In the genomic region with DNA sequence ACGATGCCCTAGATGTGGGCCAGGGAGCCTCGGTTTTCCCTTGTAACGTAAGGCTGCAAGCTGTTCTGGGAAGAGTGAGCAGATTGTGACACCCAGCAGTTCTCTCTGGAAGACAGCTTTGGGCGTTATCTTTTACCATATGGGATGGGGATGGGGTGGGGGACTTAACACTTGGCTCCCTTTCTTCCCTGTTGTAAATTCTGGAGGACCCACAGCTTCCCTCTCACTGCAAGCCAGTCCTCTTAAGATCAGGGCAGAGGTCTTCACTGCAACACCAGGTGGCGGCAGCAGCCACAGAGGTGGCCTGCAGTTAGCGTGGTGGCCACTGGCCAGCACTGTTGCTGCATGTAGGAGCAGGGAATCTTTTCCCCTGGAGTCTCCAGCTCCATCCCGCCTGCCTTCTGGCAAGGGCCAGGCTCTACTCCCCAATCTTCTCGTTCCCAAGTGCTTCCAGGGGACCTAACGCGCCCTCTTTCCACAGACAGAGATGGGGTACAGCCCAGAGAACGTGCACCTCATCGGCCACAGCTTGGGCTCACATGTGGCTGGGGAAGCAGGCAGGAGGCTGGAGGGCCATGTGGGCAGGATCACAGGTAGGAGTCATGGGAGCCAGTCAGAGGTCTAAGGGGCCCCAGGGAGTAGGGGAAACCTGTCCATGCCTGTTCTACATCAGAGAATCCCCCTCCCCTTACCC, we compare ENCODE assay signal across 9 mouse cellular contexts. TPM values are rescaled to one million over a fixed set of nuclear protein-coding genes. Genes with fewer than 3 reads are reported as not detected.
DNase-seq lines count a peak whose midpoint lies in the region; ATAC-seq lines count a peak whose summit lies in the region.
"Had no signal": no experiment of that assay in that cellular context is flagged by ENCODE, and none has a peak within 500 bp of the region (broad histone marks: within the 10 kb centered on the region; RNA-seq: fewer than 3 reads in every experiment).

No protein-coding gene starts in this region.

- H3K4me3 ChIP-seq in embryonic facial prominence, embryonic 12.5 days, result no peak overlapping the region
- peak overlapping the region; percentile 24; the same call in 1 of the 2 replicates for H3K4me3 ChIP-seq in heart, embryonic 10.5 days
- no peak overlapping the region for H3K4me3 ChIP-seq in kidney, embryonic 14.5 days (ENCODE audit: low read length)
- no peak overlapping the region for H3K4me3 ChIP-seq in limb, embryonic 12.5 days (replicated peaks)
- no peak overlapping the region for H3K4me3 ChIP-seq in midbrain, embryonic 16.5 days (ENCODE audit: low read depth, low read length)

- no peaks in the 10 kb centered on the region for H3K36me3 ChIP-seq in embryonic facial prominence, embryonic 12.5 days
- no peaks in the 10 kb centered on the region for H3K36me3 ChIP-seq in heart, embryonic 10.5 days
- H3K36me3 ChIP-seq in kidney, embryonic 14.5 days (ENCODE audit: control insufficient read depth, insufficient read depth, low read length), result no peaks in the 10 kb centered on the region
- no peaks in the 10 kb centered on the region for H3K36me3 ChIP-seq in limb, embryonic 12.5 days
- H3K36me3 ChIP-seq in midbrain, embryonic 16.5 days (ENCODE audit: control insufficient read depth, insufficient read depth, low read length), result no peaks in the 10 kb centered on the region

- H3K9me3 ChIP-seq in embryonic facial prominence, embryonic 12.5 days, result no peaks in the 10 kb centered on the region
- H3K9me3 ChIP-seq in heart, embryonic 10.5 days, result no peaks in the 10 kb centered on the region
- H3K9me3 ChIP-seq in kidney, embryonic 14.5 days (ENCODE audit: control insufficient read depth, low read length), result no peaks in the 10 kb centered on the region
- no peaks in the 10 kb centered on the region for H3K9me3 ChIP-seq in limb, embryonic 12.5 days
- no peaks in the 10 kb centered on the region for H3K9me3 ChIP-seq in midbrain, embryonic 16.5 days (replicated peaks; ENCODE audit: control insufficient read depth, low read length, poor library complexity, severe bottlenecking)

- H3K27ac ChIP-seq in embryonic facial prominence, embryonic 12.5 days, result no peak overlapping the region
- peak overlapping the region; percentile 67; the same call in 1 of the 2 replicates for H3K27ac ChIP-seq in heart, embryonic 10.5 days
- H3K27ac ChIP-seq in kidney, embryonic 14.5 days (ENCODE audit: low read depth, low read length), result no peak overlapping the region
- H3K27ac ChIP-seq in limb, embryonic 12.5 days, result no peak overlapping the region
- H3K27ac ChIP-seq in midbrain, embryonic 16.5 days (ENCODE audit: low read length), result no peak overlapping the region

- peaks cover 8% of the 10 kb centered on the region; the same call in 1 of the 2 replicates for H3K4me1 ChIP-seq in embryonic facial prominence, embryonic 12.5 days
- peaks cover 14% of the 10 kb centered on the region for H3K4me1 ChIP-seq in heart, embryonic 10.5 days
- H3K4me1 ChIP-seq in kidney, embryonic 14.5 days (ENCODE audit: control insufficient read depth, insufficient read depth, low read length), result no peaks in the 10 kb centered on the region
- H3K4me1 ChIP-seq in limb, embryonic 12.5 days (replicated peaks), result peaks cover 26% of the 10 kb centered on the region; the same call in 1 of the 2 replicates
- H3K4me1 ChIP-seq in midbrain, embryonic 16.5 days (ENCODE audit: control insufficient read depth, insufficient read depth, low read length), result no peaks in the 10 kb centered on the region

- no peak overlapping the region for H3K9ac ChIP-seq in embryonic facial prominence, embryonic 12.5 days
- H3K9ac ChIP-seq in kidney, embryonic 14.5 days (ENCODE audit: low read depth, low read length), result no peak overlapping the region
- H3K9ac ChIP-seq in limb, embryonic 12.5 days (replicated peaks), result peak overlapping the region; percentile 40; the same call in 1 of the 2 replicates
- 0 out of 2 replicates have a peak overlapping the region, but pooled peaks have one; percentile 21 for H3K9ac ChIP-seq in midbrain, embryonic 16.5 days (ENCODE audit: low read depth, low read length)

- whole genome bisulfite sequencing in embryonic facial prominence, embryonic 12.5 days, result 13% methylated on average over 12 of the region's 12 CpGs
- whole genome bisulfite sequencing in heart, embryonic 10.5 days, result 6% methylated on average over 12 of the region's 12 CpGs
- WGBS in kidney, embryonic 14.5 days, result 9% methylated on average over 12 of the region's 12 CpGs
- WGBS in limb, embryonic 12.5 days, result 10% methylated on average over 12 of the region's 12 CpGs
- WGBS in midbrain, embryonic 16.5 days, result 12% methylated on average over 12 of the region's 12 CpGs

- DNase-seq in adrenal gland, postnatal 10 days, result peak; percentile 79
- DNase-seq in heart, embryonic 10.5 days (ENCODE audit: low spot score), result peak; percentile 85
- DNase-seq in telencephalon, adult 2 months (ENCODE audit: low read depth, low spot score), result peak; percentile 59
- no peak for DNase-seq in natural killer cell, adult 2 months (ENCODE audit: low spot score in 2 of 2)

- ATAC-seq in embryonic facial prominence, embryonic 12.5 days (ENCODE audit: insufficient number of reproducible peaks, insufficient read depth, low FRiP score, low TSS enrichment), result peak; percentile 15; the same call in 1 of the 2 replicates
- ATAC-seq in kidney, embryonic 14.5 days (ENCODE audit: low FRiP score, low TSS enrichment), result peak; percentile 84
- ATAC-seq in limb, embryonic 12.5 days (ENCODE audit: insufficient number of reproducible peaks, insufficient read depth, low FRiP score, low TSS enrichment, low read depth), result peak; percentile 74
- peak; percentile 91 for ATAC-seq in midbrain, embryonic 16.5 days

- 0 out of 2 replicates have a peak, but pooled peaks cover 5% of the 10 kb centered on the region for H3K27me3 ChIP-seq in embryonic facial prominence, embryonic 12.5 days
- H3K27me3 ChIP-seq in heart, embryonic 10.5 days (ENCODE audit: insufficient read depth, poor library complexity, severe bottlenecking), result peaks cover 20% of the 10 kb centered on the region
- H3K27me3 ChIP-seq in kidney, embryonic 14.5 days (ENCODE audit: control insufficient read depth, insufficient read depth, low read length), result no peaks in the 10 kb centered on the region
- no peaks in the 10 kb centered on the region for H3K27me3 ChIP-seq in limb, embryonic 12.5 days
- no peaks in the 10 kb centered on the region for H3K27me3 ChIP-seq in midbrain, embryonic 16.5 days (ENCODE audit: control insufficient read depth, insufficient read depth, low read depth, low read length)

- H3K4me2 ChIP-seq in embryonic facial prominence, embryonic 12.5 days (replicated peaks), result no peak overlapping the region
- no peak overlapping the region for H3K4me2 ChIP-seq in kidney, embryonic 14.5 days (replicated peaks; ENCODE audit: low read depth, low read length)
- H3K4me2 ChIP-seq in limb, embryonic 12.5 days, result peak overlapping the region; percentile 39
- H3K4me2 ChIP-seq in midbrain, embryonic 16.5 days (ENCODE audit: low read length), result peak overlapping the region; percentile 37; the same call in 1 of the 2 replicates

RNA-seq across cellular contexts. Expression of gene Pnliprp2, which starts 3.5 kb away (rescaled TPM):
- total RNA-seq in adrenal gland, postnatal 10 days (2021), result not detected
- polyA plus RNA-seq in embryonic facial prominence, embryonic 12.5 days (2016; fragmentation: Nextera tagmentation; extraction: Ambion mirVana), result not detected in 2 replicates
- 0.11 and 1.4 TPM in 2 replicates for polyA plus RNA-seq in heart, embryonic 10.5 days (2016; fragmentation: Nextera tagmentation; extraction: Ambion mirVana)
- polyA plus RNA-seq in kidney, embryonic 14.5 days (2014; fragmentation: Nextera tagmentation; extraction: Ambion mirVana), result 0.18 and 0.36 TPM in 2 replicates
- 0.18 TPM in 1 of 2 replicates, not detected in the other for polyA plus RNA-seq in limb, embryonic 12.5 days (2016; fragmentation: Nextera tagmentation; extraction: Ambion mirVana)
- not detected in 2 replicates for polyA plus RNA-seq in midbrain, embryonic 16.5 days (2015; fragmentation: Nextera tagmentation; extraction: Ambion mirVana)
- total RNA-seq: gastrocnemius, adult 8-10 months had no signal

RNA-seq across cellular contexts. Expression of gene 1700019N19Rik, which starts 31.3 kb away (rescaled TPM):
- total RNA-seq in adrenal gland, postnatal 10 days (2021), result not detected
- 0.23 TPM in 1 of 2 replicates, not detected in the other for polyA plus RNA-seq in embryonic facial prominence, embryonic 12.5 days (2016; fragmentation: Nextera tagmentation; extraction: Ambion mirVana)
- polyA plus RNA-seq in heart, embryonic 10.5 days (2016; fragmentation: Nextera tagmentation; extraction: Ambion mirVana), result not detected in 2 replicates
- not detected in 2 replicates for polyA plus RNA-seq in kidney, embryonic 14.5 days (2014; fragmentation: Nextera tagmentation; extraction: Ambion mirVana)
- polyA plus RNA-seq in limb, embryonic 12.5 days (2016; fragmentation: Nextera tagmentation; extraction: Ambion mirVana), result not detected in 2 replicates
- not detected in 2 replicates for polyA plus RNA-seq in midbrain, embryonic 16.5 days (2015; fragmentation: Nextera tagmentation; extraction: Ambion mirVana)
- total RNA-seq: gastrocnemius, adult 8-10 months had no signal

RNA-seq across cellular contexts. Expression of gene Pnliprp1, which starts 34.3 kb away (rescaled TPM):
- 1 to 10 TPM; 4.0 to 7.5 TPM for total RNA-seq in adrenal gland, postnatal 10 days (2021)
- 0.20 TPM in 1 of 2 replicates, not detected in the other for polyA plus RNA-seq in embryonic facial prominence, embryonic 12.5 days (2016; fragmentation: Nextera tagmentation; extraction: Ambion mirVana)
- polyA plus RNA-seq in heart, embryonic 10.5 days (2016; fragmentation: Nextera tagmentation; extraction: Ambion mirVana), result 0.31 and 3.9 TPM in 2 replicates
- polyA plus RNA-seq in kidney, embryonic 14.5 days (2014; fragmentation: Nextera tagmentation; extraction: Ambion mirVana), result 0.53 and 0.87 TPM in 2 replicates
- polyA plus RNA-seq in limb, embryonic 12.5 days (2016; fragmentation: Nextera tagmentation; extraction: Ambion mirVana), result not detected in 2 replicates
- polyA plus RNA-seq in midbrain, embryonic 16.5 days (2015; fragmentation: Nextera tagmentation; extraction: Ambion mirVana), result 0.26 and 0.28 TPM in 2 replicates
- total RNA-seq: gastrocnemius, adult 8-10 months had no signal

Comparison
In these comparisons a context has a peak if more than half of its experiments do, and no peak if none do; other contexts are left out.
1. DNase-seq: peak in adrenal gland, postnatal 10 days (single experiment), heart, embryonic 10.5 days (single experiment) and telencephalon, adult 2 months (single experiment); none in natural killer cell, adult 2 months (0 of 2).
2. ATAC-seq: peak in every context shown above with its lines; median percentile 91 in midbrain, embryonic 16.5 days; 84 in kidney, embryonic 14.5 days; 74 in limb, embryonic 12.5 days; 15 in embryonic facial prominence, embryonic 12.5 days.
3. H3K4me2 ChIP-seq: peak in limb, embryonic 12.5 days (single experiment) and midbrain, embryonic 16.5 days (single experiment); none in embryonic facial prominence, embryonic 12.5 days (single experiment) and kidney, embryonic 14.5 days (single experiment).
4. H3K9ac ChIP-seq: peak in limb, embryonic 12.5 days (single experiment) and midbrain, embryonic 16.5 days (single experiment); none in embryonic facial prominence, embryonic 12.5 days (single experiment) and kidney, embryonic 14.5 days (single experiment).